Mouse (Mus musculus) liver, embryonic 18 days (tissue): ENCODE data around the gene Taar8a. TPM values are rescaled to one million over a fixed set of nuclear protein-coding genes. Genes with fewer than 3 reads are reported as not detected.

Source experiments
- polyA plus RNA-seq: library from polyadenylated mRNA; depleted of rRNA; stranded (reverse); fragments of >200 nt; gene quantifications from 2 replicates; pipeline ENCODE4 v1.2.3, GENCODE M21; 2012; rRNA removed

Gene Taar8a
- not detected in 2 replicates for polyA plus RNA-seq

GRCm38 (mm10) chr10:24076200-24076599 lies at the start of gene Taar8a:
Gene Taar8a (plus strand): TSS chr10:24076500.

GRCm38 (mm10) chr10:24026922-24027321 lies 49.4 kb upstream of the Taar8a start, which contains the start of gene Taar7d:
Gene Taar7d (plus strand): TSS chr10:24027222.

GRCm38 (mm10) chr10:24037314-24037713 lies 39.0 kb upstream of the Taar8a start, which contains the start of gene Taar7e:
Gene Taar7e (plus strand): TSS chr10:24037614.

GRCm38 (mm10) chr10:24049210-24049609 lies 27.1 kb upstream of the Taar8a start, which contains the start of gene Taar7f:
Gene Taar7f (plus strand): TSS chr10:24049510.

GRCm38 (mm10) chr10:24092194-24092593 lies 15.9 kb downstream of the Taar8a start, which contains the start of gene Taar8b:
Gene Taar8b (minus strand): TSS chr10:24092294.

GRCm38 (mm10) chr10:24101812-24102211 lies 25.5 kb downstream of the Taar8a start, which contains the start of gene Taar8c:
Gene Taar8c (minus strand): TSS chr10:24101912.

GRCm38 (mm10) chr10:24109434-24109833 lies 33.1 kb downstream of the Taar8a start, which contains the start of gene Taar9:
Gene Taar9 (minus strand): TSS chr10:24109534.

Other genes starting within 250 kb of the Taar8a start
- gene Vnn3, start 225.0 kb upstream of the Taar8a start, polyA plus RNA-seq = 77.4 and 81.1 TPM in 2 replicates
- gene Vnn1, start 181.8 kb upstream of the Taar8a start, polyA plus RNA-seq = 25.8 and 28.8 TPM in 2 replicates
- gene Taar1, start 156.1 kb upstream of the Taar8a start, polyA plus RNA-seq = not detected in 2 replicates
- 0.03 TPM in 1 of 2 replicates, not detected in the other for gene Taar2, start 137.9 kb upstream of the Taar8a start, polyA plus RNA-seq
- gene Taar3, start 126.9 kb upstream of the Taar8a start, polyA plus RNA-seq = not detected in 2 replicates
- gene Taar4, start 116.0 kb upstream of the Taar8a start, polyA plus RNA-seq = not detected in 2 replicates
- gene Taar5, start 105.8 kb upstream of the Taar8a start, polyA plus RNA-seq = not detected in 2 replicates
- gene Taar6, start 90.9 kb upstream of the Taar8a start, polyA plus RNA-seq = not detected in 2 replicates
- gene Taar7a, start 83.0 kb upstream of the Taar8a start, polyA plus RNA-seq = not detected in 2 replicates
- not detected in 2 replicates for gene Taar7b, start 76.6 kb upstream of the Taar8a start, polyA plus RNA-seq
- gene Taar7d, start 49.3 kb upstream of the Taar8a start, polyA plus RNA-seq = not detected in 2 replicates
- not detected in 2 replicates for gene Taar7e, start 38.9 kb upstream of the Taar8a start, polyA plus RNA-seq
- gene Taar7f, start 27.0 kb upstream of the Taar8a start, polyA plus RNA-seq = not detected in 2 replicates
- not detected in 2 replicates for gene Taar8b, start 15.8 kb downstream of the Taar8a start, polyA plus RNA-seq
- not detected in 2 replicates for gene Taar8c, start 25.4 kb downstream of the Taar8a start, polyA plus RNA-seq
- gene Taar9, start 33.0 kb downstream of the Taar8a start, polyA plus RNA-seq = not detected in 2 replicates
- 28.7 and 37.4 TPM in 2 replicates for gene Stx7, start 72.8 kb downstream of the Taar8a start, polyA plus RNA-seq
- gene Moxd1, start 147.0 kb downstream of the Taar8a start, polyA plus RNA-seq = 0.03 and 0.05 TPM in 2 replicates